ENCODE assay signal across 16 mouse cellular contexts in the genomic region with DNA sequence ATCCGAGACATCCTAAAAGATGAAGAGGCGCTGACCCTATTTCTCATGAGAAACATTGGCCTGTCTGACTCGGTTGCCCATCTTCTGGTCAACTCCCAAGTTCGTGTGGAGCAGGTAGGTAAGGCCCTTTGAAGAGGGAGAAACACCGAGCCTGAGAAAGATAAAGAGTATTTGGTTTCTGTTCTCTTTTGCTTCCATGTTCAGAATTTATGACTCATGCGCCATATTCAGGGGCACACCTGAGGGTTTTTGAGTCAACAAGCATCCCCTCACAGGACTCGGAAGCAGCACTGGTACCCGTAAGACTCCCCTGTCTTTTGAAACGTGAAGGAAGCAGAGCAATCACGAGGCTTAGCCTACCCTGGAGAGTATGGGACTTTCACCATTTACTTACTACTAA. TPM values are rescaled to one million over a fixed set of nuclear protein-coding genes. Genes with fewer than 3 reads are reported as not detected.
"Had no signal": no experiment of that assay in that cellular context is flagged by ENCODE, and none has a peak within 500 bp of the region (broad histone marks: within the 10 kb centered on the region; RNA-seq: fewer than 3 reads in every experiment).

No protein-coding gene starts in this region.

- H3K4me2 ChIP-seq: neural tube, embryonic 13.5 days; neural tube, embryonic 15.5 days; stomach, embryonic 15.5 days had no signal

- H3K9ac ChIP-seq: neural tube, embryonic 13.5 days; neural tube, embryonic 15.5 days; stomach, embryonic 15.5 days had no signal

- H3K36me3 ChIP-seq: neural tube, embryonic 13.5 days; neural tube, embryonic 15.5 days; stomach, embryonic 15.5 days had no signal

- H3K27ac ChIP-seq: neural tube, embryonic 13.5 days; neural tube, embryonic 15.5 days; stomach, embryonic 15.5 days; stomach, postnatal 0 days had no signal

- H3K4me1 ChIP-seq: neural tube, embryonic 15.5 days; stomach, embryonic 15.5 days had no signal

- H3K4me3 ChIP-seq: neural tube, embryonic 13.5 days; neural tube, embryonic 15.5 days; stomach, embryonic 15.5 days had no signal

- DNase-seq: retina, postnatal 1 day; right cerebral cortex, adult 18-20 months; right cerebral cortex, postnatal 14 days; right cerebral cortex, postnatal 25 days; right cerebral cortex, postnatal 4 days; spleen, adult 18-20 months; thymus, adult 2 months; thymus, postnatal 14 days; thymus, postnatal 25 days; thymus, postnatal 36 days; thymus, postnatal 4 days had no signal

- H3K27me3 ChIP-seq: neural tube, embryonic 13.5 days; neural tube, embryonic 15.5 days; stomach, embryonic 15.5 days had no signal

- H3K9me3 ChIP-seq: neural tube, embryonic 13.5 days; neural tube, embryonic 15.5 days; stomach, embryonic 15.5 days had no signal

RNA-seq across cellular contexts. Expression of gene Abca4, which starts 18.3 kb away (rescaled TPM):
- total RNA-seq: neutrophil, adult 5-6 weeks had no signal
